17 mouse cellular contexts compared by ENCODE assay signal in genomic region chr11:43925584-43925983, GRCm38 (mm10). TPM values are rescaled to one million over a fixed set of nuclear protein-coding genes. Genes with fewer than 3 reads are reported as not detected.
DNase-seq lines count a peak whose midpoint lies in the region; ATAC-seq and TF ChIP-seq lines count a peak whose summit lies in the region.
"Had no signal": no experiment of that assay in that cellular context is flagged by ENCODE, and none has a peak within 500 bp of the region (broad histone marks: within the 10 kb centered on the region; RNA-seq: fewer than 3 reads in every experiment).

No protein-coding gene starts in this region.

- intact Hi-C loops in heart, postnatal 10 days (cut with DNase I) = no loop called here

- no peak overlapping the region for H3K4me3 ChIP-seq in forebrain, embryonic 12.5 days (replicated peaks)
- no peak overlapping the region for H3K4me3 ChIP-seq in forebrain, postnatal 0 days (ENCODE audit: low read depth, low read length)
- H3K4me3 ChIP-seq in hindbrain, embryonic 13.5 days = no peak overlapping the region
- no peak overlapping the region for H3K4me3 ChIP-seq in hindbrain, embryonic 10.5 days
- H3K4me3 ChIP-seq: embryonic facial prominence, embryonic 12.5 days; limb, embryonic 13.5 days; liver, embryonic 15.5 days had no signal

- peaks cover 3% of the 10 kb centered on the region; the same call in 1 of the 2 replicates for H3K4me1 ChIP-seq in forebrain, embryonic 12.5 days
- H3K4me1 ChIP-seq in forebrain, postnatal 0 days (ENCODE audit: insufficient read depth) = no peaks in the 10 kb centered on the region
- H3K4me1 ChIP-seq in hindbrain, embryonic 13.5 days (replicated peaks) = 0 out of 2 replicates have a peak, but pooled peaks cover 5% of the 10 kb centered on the region
- no peaks in the 10 kb centered on the region for H3K4me1 ChIP-seq in hindbrain, embryonic 10.5 days (replicated peaks)
- H3K4me1 ChIP-seq: embryonic facial prominence, embryonic 12.5 days; limb, embryonic 13.5 days; liver, embryonic 15.5 days had no signal

- ATAC-seq in forebrain, embryonic 12.5 days (ENCODE audit: low FRiP score) = peak; percentile 58; the same call in 1 of the 2 replicates
- ATAC-seq in forebrain, postnatal 0 days = no peak
- 0 out of 2 replicates have a peak, but pooled peaks have one; percentile 52 for ATAC-seq in hindbrain, embryonic 13.5 days (ENCODE audit: low FRiP score)
- ATAC-seq in megakaryocyte, adult 5-6 weeks (ENCODE audit: poor library complexity, severe bottlenecking) = no peak

- no peaks in the 10 kb centered on the region for H3K36me3 ChIP-seq in forebrain, embryonic 12.5 days (replicated peaks)
- no peaks in the 10 kb centered on the region for H3K36me3 ChIP-seq in forebrain, postnatal 0 days (ENCODE audit: insufficient read depth)
- no peaks in the 10 kb centered on the region for H3K36me3 ChIP-seq in hindbrain, embryonic 13.5 days
- H3K36me3 ChIP-seq in hindbrain, embryonic 10.5 days = no peaks in the 10 kb centered on the region
- H3K36me3 ChIP-seq: embryonic facial prominence, embryonic 12.5 days; limb, embryonic 13.5 days; liver, embryonic 15.5 days had no signal

- H3K9ac ChIP-seq in forebrain, embryonic 12.5 days = no peak overlapping the region
- H3K9ac ChIP-seq in forebrain, postnatal 0 days = no peak overlapping the region
- no peak overlapping the region for H3K9ac ChIP-seq in hindbrain, embryonic 13.5 days
- H3K9ac ChIP-seq: embryonic facial prominence, embryonic 12.5 days; limb, embryonic 13.5 days; liver, embryonic 15.5 days had no signal

- H3K9me3 ChIP-seq in forebrain, embryonic 12.5 days = no peaks in the 10 kb centered on the region
- H3K9me3 ChIP-seq in forebrain, postnatal 0 days (ENCODE audit: low read length) = no peaks in the 10 kb centered on the region
- no peaks in the 10 kb centered on the region for H3K9me3 ChIP-seq in hindbrain, embryonic 13.5 days
- H3K9me3 ChIP-seq in hindbrain, embryonic 10.5 days = no peaks in the 10 kb centered on the region
- H3K9me3 ChIP-seq: embryonic facial prominence, embryonic 12.5 days; limb, embryonic 13.5 days; liver, embryonic 15.5 days had no signal

- H3K4me2 ChIP-seq in forebrain, embryonic 12.5 days = no peak overlapping the region
- H3K4me2 ChIP-seq in forebrain, postnatal 0 days (ENCODE audit: low read depth) = no peak overlapping the region
- no peak overlapping the region for H3K4me2 ChIP-seq in hindbrain, embryonic 13.5 days
- H3K4me2 ChIP-seq: embryonic facial prominence, embryonic 12.5 days; limb, embryonic 13.5 days; liver, embryonic 15.5 days had no signal

- 23% methylated on average over 6 of the region's 6 CpGs for WGBS in forebrain, embryonic 12.5 days
- 19% methylated on average over 6 of the region's 6 CpGs for WGBS in forebrain, postnatal 0 days
- WGBS in hindbrain, embryonic 13.5 days = 46% methylated on average over 6 of the region's 6 CpGs
- 58% methylated on average over 6 of the region's 6 CpGs for WGBS in hindbrain, embryonic 10.5 days

- no peak for TF ChIP-seq CTCF in forebrain, postnatal 0 days (IDR thresholded peaks at IDR 0.05; ENCODE audit: low read depth)

- H3K27me3 ChIP-seq in forebrain, embryonic 12.5 days = 0 out of 2 replicates have a peak, but pooled peaks cover 7% of the 10 kb centered on the region
- no peaks in the 10 kb centered on the region for H3K27me3 ChIP-seq in forebrain, postnatal 0 days (ENCODE audit: insufficient read depth, low read length)
- H3K27me3 ChIP-seq in hindbrain, embryonic 13.5 days = no peaks in the 10 kb centered on the region
- no peaks in the 10 kb centered on the region for H3K27me3 ChIP-seq in hindbrain, embryonic 10.5 days (ENCODE audit: insufficient read depth, poor library complexity, severe bottlenecking)
- H3K27me3 ChIP-seq: embryonic facial prominence, embryonic 12.5 days; liver, embryonic 15.5 days had no signal

- no peak for DNase-seq in forebrain, postnatal 0 days
- no peak for DNase-seq in hindbrain, embryonic 10.5 days (ENCODE audit: low spot score)
- peak; percentile 27 to 35 for DNase-seq in heart, postnatal 10 days
- peak; percentile 47 for DNase-seq in retina, postnatal 1 day
- DNase-seq in lung, postnatal 10 days = no peak
- DNase-seq: cerebellum, adult 11-12 months; kidney, adult 8-10 months; kidney, postnatal 4 days; lung, postnatal 14 days had no signal

- H3K27ac ChIP-seq in forebrain, embryonic 12.5 days = no peak overlapping the region
- no peak overlapping the region for H3K27ac ChIP-seq in forebrain, postnatal 0 days (ENCODE audit: low read depth, low read length)
- 0 out of 2 replicates have a peak overlapping the region, but pooled peaks have one; percentile 20 for H3K27ac ChIP-seq in hindbrain, embryonic 13.5 days
- H3K27ac ChIP-seq in hindbrain, embryonic 10.5 days = no peak overlapping the region
- H3K27ac ChIP-seq: embryonic facial prominence, embryonic 12.5 days; limb, embryonic 13.5 days; liver, embryonic 15.5 days had no signal

RNA-seq across cellular contexts. Expression of gene Adra1b, which starts 24.6 kb away (rescaled TPM):
- polyA plus RNA-seq in forebrain, embryonic 12.5 days (2016; fragmentation: Nextera tagmentation; extraction: Ambion mirVana) = 0.37 and 0.67 TPM in 2 replicates
- 7.2 and 12.1 TPM in 2 replicates for total RNA-seq in forebrain, postnatal 0 days (2014; rRNA removed)
- 4.1 and 6.5 TPM in 2 replicates for polyA plus RNA-seq in forebrain, postnatal 0 days (2015; fragmentation: Nextera tagmentation; extraction: Ambion mirVana)
- 4.4 and 4.7 TPM in 2 replicates for polyA plus RNA-seq in hindbrain, embryonic 13.5 days (2015; fragmentation: Nextera tagmentation; extraction: Ambion mirVana)
- 0.35 and 0.81 TPM in 2 replicates for polyA plus RNA-seq in hindbrain, embryonic 10.5 days (2016; fragmentation: Nextera tagmentation; extraction: Ambion mirVana)
- 10 to 100 TPM; 41.4 to 49.1 TPM for total RNA-seq in heart, postnatal 10 days (2021)
- total RNA-seq in megakaryocyte, adult 5-6 weeks (2015) = not detected in 2 replicates
- not detected in 2 replicates for total RNA-seq in megakaryocyte, adult 5-6 weeks (2017)
- total RNA-seq: CH12.LX; granulocyte monocyte progenitor cell, adult 5-6 weeks had no signal

Comparison
In these comparisons a context has a peak if more than half of its experiments do, and no peak if none do; other contexts are left out.
1. ATAC-seq: peak in forebrain, embryonic 12.5 days (single experiment) and hindbrain, embryonic 13.5 days (single experiment); none in forebrain, postnatal 0 days (single experiment) and megakaryocyte, adult 5-6 weeks (single experiment).
2. DNase-seq: peak in heart, postnatal 10 days (2 of 2) and retina, postnatal 1 day (single experiment); none in forebrain, postnatal 0 days (single experiment), hindbrain, embryonic 10.5 days (single experiment) and lung, postnatal 10 days (single experiment).